Mouse (Mus musculus): ENCODE results near the gene Lmbr1. TPM values are rescaled to one million over a fixed set of nuclear protein-coding genes. Genes with fewer than 3 reads are reported as not detected.

The Lmbr1 gene
- polyA plus RNA-seq, 1 experiment, result 1.8 TPM

- TF ChIP-seq CEBPB (IDR thresholded peaks at IDR 0.05; ENCODE audit: low read depth), result no peak
- no peak for TF ChIP-seq MYOG (IDR thresholded peaks at IDR 0.05; ENCODE audit: control insufficient read depth, extremely low read depth, insufficient read length)
- no peak for TF ChIP-seq MAX (IDR thresholded peaks at IDR 0.05)
- TF ChIP-seq USF1 (IDR thresholded peaks at IDR 0.05; ENCODE audit: low read depth), result no peak
- TF ChIP-seq FOSL1 (IDR thresholded peaks at IDR 0.05; ENCODE audit: insufficient read depth, low read length, poor library complexity, severe bottlenecking), result no peak
- TF ChIP-seq CTCF (IDR thresholded peaks at IDR 0.05; ENCODE audit: control insufficient read depth, insufficient read depth, insufficient read length), result peak; percentile 76
- H3K4me3 ChIP-seq (ENCODE audit: insufficient read depth, poor library complexity, severe bottlenecking), result no peak overlapping the region
- H3K79me3 ChIP-seq (ENCODE audit: low read depth), result no peaks in the 10 kb centered on the region
- H3K27me3 ChIP-seq (ENCODE audit: control insufficient read depth, insufficient read depth, insufficient read length), result peaks cover 4% of the 10 kb centered on the region
- H3K36me3 ChIP-seq (ENCODE audit: control insufficient read depth, insufficient read depth), result no peaks in the 10 kb centered on the region
- no peak overlapping the region for H3ac ChIP-seq (ENCODE audit: control insufficient read depth, insufficient read length, low read depth)
- H3K79me2 ChIP-seq (ENCODE audit: control insufficient read depth, insufficient read depth), result no peaks in the 10 kb centered on the region
These were observed 11.0 kb upstream of the Lmbr1 start for GRCm38 (mm10) chr5:29388944-29389765.

GRCm38 (mm10) chr5:29388181-29388943 is 10.2 kb upstream of the Lmbr1 start:
- Histone ChIP-seq H3K36me3 (ENCODE audit: control insufficient read depth, insufficient read depth) (no peaks in the 10 kb centered on the region), H3K27me3 (ENCODE audit: control insufficient read depth, insufficient read depth, insufficient read length) (peaks cover 5% of the 10 kb centered on the region), H3K79me2 (ENCODE audit: control insufficient read depth, insufficient read depth) (no peaks in the 10 kb centered on the region), H3K4me3 (ENCODE audit: insufficient read depth, poor library complexity, severe bottlenecking) (no peak overlapping the region), H3ac (ENCODE audit: control insufficient read depth, insufficient read length, low read depth) (no peak overlapping the region), H3K79me3 (ENCODE audit: low read depth) (no peaks in the 10 kb centered on the region)
- TF ChIP-seq CEBPB (IDR thresholded peaks at IDR 0.05; ENCODE audit: low read depth), result peak; percentile 39
- TF ChIP-seq CTCF (IDR thresholded peaks at IDR 0.05; ENCODE audit: control insufficient read depth, insufficient read depth, insufficient read length), result no peak

- peaks cover 5% of the 10 kb centered on the region for H3K27me3 ChIP-seq (ENCODE audit: control insufficient read depth, insufficient read depth, insufficient read length)
- H3K79me3 ChIP-seq (ENCODE audit: low read depth), result no peaks in the 10 kb centered on the region
- no peaks in the 10 kb centered on the region for H3K36me3 ChIP-seq (ENCODE audit: control insufficient read depth, insufficient read depth)
- TF ChIP-seq FOSL1 (IDR thresholded peaks at IDR 0.05; ENCODE audit: insufficient read depth, low read length, poor library complexity, severe bottlenecking), result no peak
- no peak for TF ChIP-seq CTCF (IDR thresholded peaks at IDR 0.05; ENCODE audit: control insufficient read depth, insufficient read depth, insufficient read length)
- TF ChIP-seq MAX (IDR thresholded peaks at IDR 0.05), result no peak
- TF ChIP-seq USF1 (IDR thresholded peaks at IDR 0.05; ENCODE audit: low read depth), result no peak
- no peak for TF ChIP-seq MYOD1 (IDR thresholded peaks at IDR 0.05; ENCODE audit: control insufficient read depth, insufficient read length, low read depth)
- TF ChIP-seq CEBPB (IDR thresholded peaks at IDR 0.05; ENCODE audit: low read depth), result no peak
- no peak for TF ChIP-seq MYOG (IDR thresholded peaks at IDR 0.05; ENCODE audit: control insufficient read depth, extremely low read depth, insufficient read length)
- no peak overlapping the region for H3K4me3 ChIP-seq (ENCODE audit: insufficient read depth, poor library complexity, severe bottlenecking)
- H3ac ChIP-seq (ENCODE audit: control insufficient read depth, insufficient read length, low read depth), result no peak overlapping the region
- no peaks in the 10 kb centered on the region for H3K79me2 ChIP-seq (ENCODE audit: control insufficient read depth, insufficient read depth)
These were observed 9.4 kb upstream of the Lmbr1 start for GRCm38 (mm10) chr5:29387591-29387990.

GRCm38 (mm10) chr5:29382776-29383175 is 4.6 kb upstream of the Lmbr1 start:
- H3ac ChIP-seq (ENCODE audit: control insufficient read depth, insufficient read length, low read depth), result no peak overlapping the region
- TF ChIP-seq FOSL1 (IDR thresholded peaks at IDR 0.05; ENCODE audit: insufficient read depth, low read length, poor library complexity, severe bottlenecking) (no peak), USF1 (IDR thresholded peaks at IDR 0.05; ENCODE audit: low read depth) (no peak), MYOD1 (IDR thresholded peaks at IDR 0.05; ENCODE audit: control insufficient read depth, insufficient read length, low read depth) (no peak), CTCF (IDR thresholded peaks at IDR 0.05; ENCODE audit: control insufficient read depth, insufficient read depth, insufficient read length) (no peak), MYOG (IDR thresholded peaks at IDR 0.05; ENCODE audit: control insufficient read depth, extremely low read depth, insufficient read length) (no peak), MAX (IDR thresholded peaks at IDR 0.05) (no peak), CEBPB (IDR thresholded peaks at IDR 0.05; ENCODE audit: low read depth) (no peak)
- H3K27me3 ChIP-seq (ENCODE audit: control insufficient read depth, insufficient read depth, insufficient read length), result peaks cover 5% of the 10 kb centered on the region
- no peaks in the 10 kb centered on the region for H3K36me3 ChIP-seq (ENCODE audit: control insufficient read depth, insufficient read depth)
- no peaks in the 10 kb centered on the region for H3K79me3 ChIP-seq (ENCODE audit: low read depth)
- H3K4me3 ChIP-seq (ENCODE audit: insufficient read depth, poor library complexity, severe bottlenecking), result no peak overlapping the region
- H3K79me2 ChIP-seq (ENCODE audit: control insufficient read depth, insufficient read depth), result no peaks in the 10 kb centered on the region

- peaks cover 5% of the 10 kb centered on the region for H3K27me3 ChIP-seq (ENCODE audit: control insufficient read depth, insufficient read depth, insufficient read length)
- H3K4me3 ChIP-seq (ENCODE audit: insufficient read depth, poor library complexity, severe bottlenecking), result no peak overlapping the region
- H3ac ChIP-seq (ENCODE audit: control insufficient read depth, insufficient read length, low read depth), result no peak overlapping the region
- no peaks in the 10 kb centered on the region for H3K79me3 ChIP-seq (ENCODE audit: low read depth)
- H3K36me3 ChIP-seq (ENCODE audit: control insufficient read depth, insufficient read depth), result no peaks in the 10 kb centered on the region
- H3K79me2 ChIP-seq (ENCODE audit: control insufficient read depth, insufficient read depth), result no peaks in the 10 kb centered on the region
- TF ChIP-seq CEBPB (IDR thresholded peaks at IDR 0.05; ENCODE audit: low read depth), result no peak
- TF ChIP-seq CTCF (IDR thresholded peaks at IDR 0.05; ENCODE audit: control insufficient read depth, insufficient read depth, insufficient read length), result no peak
These were observed 1.9 kb upstream of the Lmbr1 start for GRCm38 (mm10) chr5:29380091-29380490.
